Mouse (Mus musculus): Measurements from ENCODE around the gene Pcnx3.

DNA sequence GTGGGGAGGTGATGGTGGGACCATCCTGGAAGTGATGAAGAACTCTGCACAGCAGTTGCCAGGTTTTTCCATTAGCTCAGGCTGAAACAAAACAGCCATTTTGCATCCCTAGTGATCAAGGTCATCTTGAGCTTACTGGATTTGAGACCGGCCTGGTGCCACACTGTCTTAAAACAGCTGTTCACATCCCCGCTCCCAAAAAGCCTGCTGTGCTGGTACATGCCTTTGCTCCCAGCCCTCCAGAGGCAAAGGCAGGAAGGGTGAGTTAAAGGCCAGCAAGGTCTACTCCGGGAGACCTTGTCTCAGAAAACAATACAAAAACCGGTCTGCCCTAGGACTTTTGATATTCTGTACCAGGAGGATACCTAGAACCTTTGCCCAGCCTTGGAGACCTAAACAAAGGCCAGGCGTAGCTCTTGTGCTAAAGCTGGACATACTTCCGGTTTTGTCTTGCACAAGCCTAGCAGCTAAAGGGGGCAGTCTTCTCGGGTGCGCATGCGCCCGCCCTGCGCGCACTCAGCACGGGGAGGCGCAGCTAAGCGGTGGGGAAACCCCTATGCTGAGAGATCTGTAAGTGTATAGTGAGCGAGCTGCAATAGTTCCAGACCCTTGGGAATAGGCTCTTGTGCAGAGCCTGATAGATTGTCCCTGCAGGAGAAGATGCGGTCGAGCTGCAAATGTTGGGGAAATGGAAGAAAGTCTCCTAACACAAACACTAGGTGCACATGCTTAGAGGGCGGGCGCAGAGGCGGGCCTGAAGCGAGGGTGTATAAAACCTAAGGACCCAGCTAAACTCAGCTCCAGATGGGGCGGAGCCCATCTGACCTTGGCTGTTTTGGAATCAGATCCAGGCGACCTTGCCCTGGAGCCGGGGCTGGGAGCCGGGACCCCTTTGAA lies 40.1 kb downstream of the Pcnx3 start:
- TF ChIP-seq GATA1 (IDR thresholded peaks at IDR 0.05; ENCODE audit: low read length) = no peak
- no peak for TF ChIP-seq TAL1 (IDR thresholded peaks at IDR 0.05; ENCODE audit: low read length)
